27 mouse cellular contexts compared by ENCODE assay signal in the genomic region with DNA sequence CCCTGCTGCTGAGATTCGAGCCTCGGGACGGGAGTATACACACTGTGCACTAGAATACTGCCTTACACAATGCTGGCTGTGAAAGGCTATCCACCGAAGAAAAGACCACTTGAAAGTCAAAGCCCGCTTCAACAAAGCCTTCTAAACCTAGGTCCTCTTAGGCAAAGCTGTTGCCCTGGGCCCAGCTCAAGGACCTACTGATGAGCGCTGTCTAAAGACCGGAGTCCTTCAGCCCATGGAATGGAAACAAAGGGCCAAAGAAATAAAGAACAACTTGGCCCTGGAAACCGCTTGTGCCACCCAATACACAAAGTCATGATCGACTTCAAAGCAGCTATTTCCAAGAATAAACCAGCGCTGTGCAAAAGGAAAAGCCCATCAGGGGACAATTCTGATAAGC. TPM values are rescaled to one million over a fixed set of nuclear protein-coding genes. Genes with fewer than 3 reads are reported as not detected.
A peak's percentile ranks its signal among the peaks of the same experiment; 100 is the strongest.
DNase-seq lines count a peak whose midpoint lies in the region; ATAC-seq and TF ChIP-seq lines count a peak whose summit lies in the region.
"Had no signal": no experiment of that assay in that cellular context is flagged by ENCODE, and none has a peak within 500 bp of the region (broad histone marks: within the 10 kb centered on the region; RNA-seq: fewer than 3 reads in every experiment).

No protein-coding gene starts in this region.

- H3K9ac ChIP-seq in embryonic facial prominence, embryonic 11.5 days (replicated peaks; ENCODE audit: low read length) = no peak overlapping the region
- no peak overlapping the region for H3K9ac ChIP-seq in forebrain, embryonic 14.5 days (ENCODE audit: low read length)
- H3K9ac ChIP-seq in forebrain, embryonic 13.5 days = no peak overlapping the region
- H3K9ac ChIP-seq: embryonic facial prominence, embryonic 13.5 days; heart, embryonic 15.5 days; hindbrain, embryonic 14.5 days had no signal

- TF ChIP-seq POLR2A in brain, embryonic 14.5 days (IDR thresholded peaks at IDR 0.05; ENCODE audit: borderline replicate concordance, extremely low read depth, insufficient read depth, insufficient read length, poor library complexity, severe bottlenecking) = no peak

- H3K36me3 ChIP-seq in embryonic facial prominence, embryonic 11.5 days (replicated peaks; ENCODE audit: control insufficient read depth, insufficient read depth, low read depth, low read length) = peaks cover 19% of the 10 kb centered on the region
- peaks cover 97% of the 10 kb centered on the region for H3K36me3 ChIP-seq in embryonic facial prominence, embryonic 10.5 days (replicated peaks)
- H3K36me3 ChIP-seq in forebrain, embryonic 14.5 days (ENCODE audit: control insufficient read depth, insufficient read depth, low read length) = peaks cover 76% of the 10 kb centered on the region
- peaks cover 85% of the 10 kb centered on the region for H3K36me3 ChIP-seq in forebrain, embryonic 13.5 days (ENCODE audit: poor library complexity, severe bottlenecking)

- no peak overlapping the region for H3K27ac ChIP-seq in embryonic facial prominence, embryonic 11.5 days (replicated peaks; ENCODE audit: low read depth, low read length)
- no peak overlapping the region for H3K27ac ChIP-seq in embryonic facial prominence, embryonic 10.5 days (replicated peaks)
- no peak overlapping the region for H3K27ac ChIP-seq in forebrain, embryonic 14.5 days (ENCODE audit: low read depth, low read length)
- no peak overlapping the region for H3K27ac ChIP-seq in forebrain, embryonic 13.5 days
- H3K27ac ChIP-seq: embryonic facial prominence, embryonic 13.5 days; heart, embryonic 10.5 days; heart, embryonic 15.5 days; hindbrain, embryonic 14.5 days; hindbrain, postnatal 0 days had no signal

- H3K9me3 ChIP-seq in embryonic facial prominence, embryonic 11.5 days (replicated peaks; ENCODE audit: control insufficient read depth, low read length) = no peaks in the 10 kb centered on the region; the same call in 1 of the 2 replicates
- H3K9me3 ChIP-seq in embryonic facial prominence, embryonic 10.5 days = peaks cover 9% of the 10 kb centered on the region
- peaks cover 5% of the 10 kb centered on the region; the same call in 1 of the 2 replicates for H3K9me3 ChIP-seq in forebrain, embryonic 14.5 days (replicated peaks; ENCODE audit: control insufficient read depth, low read length)
- peaks cover 4% of the 10 kb centered on the region for H3K9me3 ChIP-seq in forebrain, embryonic 13.5 days (replicated peaks)
- H3K9me3 ChIP-seq: embryonic facial prominence, embryonic 13.5 days; heart, embryonic 15.5 days had no signal

- peak; percentile 6 for DNase-seq in embryonic facial prominence, embryonic 11.5 days (ENCODE audit: low spot score)
- no peak for DNase-seq in embryonic facial prominence, embryonic 10.5 days (ENCODE audit: low spot score)
- peak; percentile 21 for DNase-seq in forebrain, embryonic 14.5 days (ENCODE audit: low spot score)
- DNase-seq in brain, embryonic 14.5 days (ENCODE audit: low read depth) = peak; percentile 56
- DNase-seq in layer of hippocampus, postnatal 36 days = no peak
- DNase-seq: adrenal gland, postnatal 10 days; adrenal gland, postnatal 36 days; cerebellum, adult 11 months; cerebellum, adult 2 months; cerebellum, adult 9-11 months; cerebellum, postnatal 25 days; gastrocnemius, postnatal 25 days; heart, adult 18-20 months; heart, postnatal 10 days; heart, postnatal 4 days; kidney, adult 18-20 months; kidney, adult 9 months had no signal

- no peak for TF ChIP-seq CTCF in brain, embryonic 14.5 days (IDR thresholded peaks at IDR 0.05; ENCODE audit: borderline replicate concordance, extremely low read depth, insufficient read depth, insufficient read length)

- H3K4me1 ChIP-seq in embryonic facial prominence, embryonic 11.5 days (ENCODE audit: control insufficient read depth, insufficient read depth, low read length) = no peaks in the 10 kb centered on the region
- no peaks in the 10 kb centered on the region for H3K4me1 ChIP-seq in embryonic facial prominence, embryonic 10.5 days
- no peaks in the 10 kb centered on the region for H3K4me1 ChIP-seq in forebrain, embryonic 14.5 days (ENCODE audit: control insufficient read depth, insufficient read depth, low read length)
- peaks cover 3% of the 10 kb centered on the region for H3K4me1 ChIP-seq in forebrain, embryonic 13.5 days
- H3K4me1 ChIP-seq: embryonic facial prominence, embryonic 13.5 days; heart, embryonic 15.5 days had no signal

- no peaks in the 10 kb centered on the region for H3K27me3 ChIP-seq in embryonic facial prominence, embryonic 11.5 days (ENCODE audit: control insufficient read depth, insufficient read depth, low read length)
- peaks cover 4% of the 10 kb centered on the region; the same call in 1 of the 2 replicates for H3K27me3 ChIP-seq in embryonic facial prominence, embryonic 10.5 days (replicated peaks; ENCODE audit: low read depth, poor library complexity, severe bottlenecking)
- no peaks in the 10 kb centered on the region for H3K27me3 ChIP-seq in forebrain, embryonic 14.5 days (replicated peaks; ENCODE audit: control insufficient read depth, insufficient read depth, low read length)
- no peaks in the 10 kb centered on the region for H3K27me3 ChIP-seq in forebrain, embryonic 13.5 days
- H3K27me3 ChIP-seq: embryonic facial prominence, embryonic 13.5 days; heart, embryonic 15.5 days had no signal

- ATAC-seq in embryonic facial prominence, embryonic 11.5 days (replicated peaks; ENCODE audit: insufficient number of reproducible peaks, low FRiP score, low TSS enrichment, low read depth) = no peak
- ATAC-seq in forebrain, embryonic 14.5 days = no peak
- ATAC-seq in forebrain, embryonic 13.5 days = no peak
- ATAC-seq: CD4-positive, CD25-positive, alpha-beta regulatory T cell, adult 4 months; hindbrain, postnatal 0 days; inflammation-experienced regulatory T-cells, adult 6 months; intestine, embryonic 16.5 days had no signal

- WGBS in embryonic facial prominence, embryonic 11.5 days = 85% methylated on average over 10 of the region's 10 CpGs
- 86% methylated on average over 10 of the region's 10 CpGs for WGBS in embryonic facial prominence, embryonic 10.5 days
- WGBS in forebrain, embryonic 14.5 days = 58% methylated on average over 10 of the region's 10 CpGs
- WGBS in forebrain, embryonic 13.5 days = 54% methylated on average over 10 of the region's 10 CpGs

- H3K4me2 ChIP-seq in embryonic facial prominence, embryonic 11.5 days (ENCODE audit: low read depth, low read length) = no peak overlapping the region
- H3K4me2 ChIP-seq in forebrain, embryonic 14.5 days (ENCODE audit: low read length) = no peak overlapping the region
- H3K4me2 ChIP-seq in forebrain, embryonic 13.5 days = no peak overlapping the region
- H3K4me2 ChIP-seq: embryonic facial prominence, embryonic 13.5 days; heart, embryonic 15.5 days; hindbrain, embryonic 14.5 days had no signal

- no peak overlapping the region for H3K4me3 ChIP-seq in embryonic facial prominence, embryonic 11.5 days (ENCODE audit: low read depth, low read length)
- H3K4me3 ChIP-seq in embryonic facial prominence, embryonic 10.5 days = no peak overlapping the region
- H3K4me3 ChIP-seq in forebrain, embryonic 14.5 days (ENCODE audit: low read depth, low read length) = no peak overlapping the region
- no peak overlapping the region for H3K4me3 ChIP-seq in forebrain, embryonic 13.5 days
- H3K4me3 ChIP-seq: embryonic facial prominence, embryonic 13.5 days; erythroblast, embryonic 14.5 days; heart, embryonic 10.5 days; heart, embryonic 15.5 days had no signal

RNA-seq across cellular contexts. Expression of a gene that starts 18.6 kb away (rescaled TPM):
- 14.7 and 17.4 TPM in 2 replicates for polyA plus RNA-seq in embryonic facial prominence, embryonic 11.5 days (2014; fragmentation: Nextera tagmentation; extraction: Ambion mirVana)
- 19.0 and 21.2 TPM in 2 replicates for polyA plus RNA-seq in embryonic facial prominence, embryonic 10.5 days (2016; fragmentation: Nextera tagmentation; extraction: Ambion mirVana)
- 13.5 and 16.6 TPM in 2 replicates for polyA plus RNA-seq in forebrain, embryonic 14.5 days (2014; fragmentation: Nextera tagmentation; extraction: Ambion mirVana)
- 20.3 and 22.7 TPM in 2 replicates for polyA plus RNA-seq in forebrain, embryonic 13.5 days (2015; fragmentation: Nextera tagmentation; extraction: Ambion mirVana)
- 18.3 and 19.4 TPM in 2 replicates for polyA plus RNA-seq in brain, embryonic 14.5 days (2012; rRNA removed)
- 10 to 100 TPM; 16.8 to 20.5 TPM for total RNA-seq in layer of hippocampus, postnatal 36 days (2021)

RNA-seq across cellular contexts. Expression of a gene that starts 18.7 kb away (rescaled TPM):
- 14.7 and 15.8 TPM in 2 replicates for polyA plus RNA-seq in embryonic facial prominence, embryonic 11.5 days (2014; fragmentation: Nextera tagmentation; extraction: Ambion mirVana)
- 20.9 and 25.2 TPM in 2 replicates for polyA plus RNA-seq in embryonic facial prominence, embryonic 10.5 days (2016; fragmentation: Nextera tagmentation; extraction: Ambion mirVana)
- polyA plus RNA-seq in forebrain, embryonic 14.5 days (2014; fragmentation: Nextera tagmentation; extraction: Ambion mirVana) = 12.5 and 15.3 TPM in 2 replicates
- 19.5 and 20.8 TPM in 2 replicates for polyA plus RNA-seq in forebrain, embryonic 13.5 days (2015; fragmentation: Nextera tagmentation; extraction: Ambion mirVana)
- 10.8 and 13.3 TPM in 2 replicates for polyA plus RNA-seq in brain, embryonic 14.5 days (2012; rRNA removed)
- 10 to 100 TPM; 15.5 to 16.6 TPM for total RNA-seq in layer of hippocampus, postnatal 36 days (2021)

RNA-seq across cellular contexts. Expression of a gene that starts 53.7 kb away (rescaled TPM):
- 189 and 410 TPM in 2 replicates for polyA plus RNA-seq in embryonic facial prominence, embryonic 11.5 days (2014; fragmentation: Nextera tagmentation; extraction: Ambion mirVana)
- 72.0 and 78.0 TPM in 2 replicates for polyA plus RNA-seq in embryonic facial prominence, embryonic 10.5 days (2016; fragmentation: Nextera tagmentation; extraction: Ambion mirVana)
- 85.4 and 112 TPM in 2 replicates for polyA plus RNA-seq in forebrain, embryonic 14.5 days (2014; fragmentation: Nextera tagmentation; extraction: Ambion mirVana)
- polyA plus RNA-seq in forebrain, embryonic 13.5 days (2015; fragmentation: Nextera tagmentation; extraction: Ambion mirVana) = 77.4 and 78.9 TPM in 2 replicates
- 303 and 477 TPM in 2 replicates for polyA plus RNA-seq in brain, embryonic 14.5 days (2012; rRNA removed)
- total RNA-seq in layer of hippocampus, postnatal 36 days (2021) = 10 to 100 TPM; 95.1 to 99.2 TPM

RNA-seq across cellular contexts. Expression of a gene that starts 59.6 kb away (rescaled TPM):
- 3.4 and 3.5 TPM in 2 replicates for polyA plus RNA-seq in embryonic facial prominence, embryonic 11.5 days (2014; fragmentation: Nextera tagmentation; extraction: Ambion mirVana)
- polyA plus RNA-seq in embryonic facial prominence, embryonic 10.5 days (2016; fragmentation: Nextera tagmentation; extraction: Ambion mirVana) = 3.2 and 4.0 TPM in 2 replicates
- polyA plus RNA-seq in forebrain, embryonic 14.5 days (2014; fragmentation: Nextera tagmentation; extraction: Ambion mirVana) = 8.5 and 12.2 TPM in 2 replicates
- 5.4 and 6.5 TPM in 2 replicates for polyA plus RNA-seq in forebrain, embryonic 13.5 days (2015; fragmentation: Nextera tagmentation; extraction: Ambion mirVana)
- polyA plus RNA-seq in brain, embryonic 14.5 days (2012; rRNA removed) = 51.9 and 61.2 TPM in 2 replicates
- 100 to 1,000 TPM; 281 to 377 TPM for total RNA-seq in layer of hippocampus, postnatal 36 days (2021)

Comparison
In these comparisons a context has a peak if more than half of its experiments do, and no peak if none do; other contexts are left out.
1. DNase-seq: peak in embryonic facial prominence, embryonic 11.5 days (single experiment), forebrain, embryonic 14.5 days (single experiment) and brain, embryonic 14.5 days (single experiment); none in embryonic facial prominence, embryonic 10.5 days (single experiment) and layer of hippocampus, postnatal 36 days (0 of 2).